Mouse (Mus musculus) 416B (cell line): ENCODE data around the gene Gramd1c.
A peak's percentile ranks its signal among the peaks of the same experiment; 100 is the strongest.

ENCODE experiments used
- DNase-seq: peaks from one replicate; pipeline ENCODE4 v3.0.0; 2011; ENCODE audit warnings: low read depth

Gramd1c gene

GRCm38 (mm10) chr16:44063025-44063894 is at the start of gene Gramd1c:
Gramd1c (minus strand) TSS chr16:44063345.
- no peak for DNase-seq

DNA sequence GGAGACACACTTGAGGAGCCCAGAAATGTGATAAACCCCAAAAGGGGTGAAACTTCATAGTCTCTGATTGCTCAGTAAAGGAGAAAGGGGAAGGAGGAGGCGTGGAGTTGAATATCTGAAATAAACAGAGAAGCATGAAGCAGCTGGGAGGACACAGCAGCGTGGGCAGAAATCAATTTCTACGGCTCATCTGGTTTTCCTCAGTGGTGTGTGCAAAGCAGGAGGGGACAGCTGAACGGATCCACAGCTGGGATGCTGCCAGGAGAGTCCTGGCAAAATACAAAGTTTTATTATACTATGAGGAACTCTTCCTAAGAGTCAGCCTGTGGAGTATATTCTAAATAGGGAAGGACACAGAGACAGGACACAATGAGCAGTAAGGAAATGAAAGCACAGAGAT is 45.9 kb upstream of the Gramd1c start:
- no peak for DNase-seq

GRCm38 (mm10) chr16:44105211-44105610 is 42.1 kb upstream of the Gramd1c start:
- no peak for DNase-seq

DNA sequence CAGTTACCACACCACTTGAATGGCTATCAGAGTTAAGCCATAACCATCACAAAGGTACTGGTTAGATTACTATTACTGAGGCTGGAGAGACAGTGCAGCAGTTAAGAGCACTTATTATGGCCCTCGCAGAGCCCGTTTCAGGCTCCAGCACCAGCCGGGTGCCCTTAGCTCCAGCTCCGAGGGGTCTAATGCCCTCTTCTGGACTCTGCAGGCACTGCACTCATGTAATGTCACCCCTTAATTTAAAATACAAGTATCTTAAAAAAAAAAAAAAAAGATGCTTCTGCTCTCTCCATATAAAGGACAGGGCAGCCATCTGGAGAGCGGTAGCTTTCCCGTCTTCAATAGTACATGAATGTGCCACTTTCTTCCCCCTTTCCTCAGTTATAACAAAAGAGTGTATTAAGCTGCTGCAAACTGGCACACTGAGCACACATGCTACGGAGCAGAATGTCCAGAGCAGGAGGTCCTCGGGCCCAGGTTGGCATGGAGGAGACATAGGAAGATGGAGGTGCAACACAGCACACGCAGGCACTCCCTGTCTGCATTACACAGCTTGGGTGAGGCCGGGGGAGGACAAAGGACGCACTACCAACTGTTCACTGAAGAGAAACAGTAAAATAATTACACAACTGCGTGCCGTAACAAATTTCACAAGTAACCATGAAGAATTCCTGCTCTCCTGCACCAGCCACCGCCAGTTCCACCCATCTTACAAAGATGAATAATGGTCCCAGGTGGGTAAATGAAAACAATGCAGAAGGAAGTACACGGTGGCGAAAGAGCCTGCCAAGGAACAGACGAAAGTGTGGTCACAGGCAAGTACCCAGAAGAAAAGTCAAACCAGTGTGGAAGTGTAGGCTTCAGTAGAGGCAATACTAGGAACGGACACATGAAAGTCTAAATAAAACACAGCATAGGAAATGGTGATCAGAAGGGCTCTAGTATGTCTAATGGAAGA is 40.9 kb upstream of the Gramd1c start:
- peak; percentile 28 for DNase-seq

DNA sequence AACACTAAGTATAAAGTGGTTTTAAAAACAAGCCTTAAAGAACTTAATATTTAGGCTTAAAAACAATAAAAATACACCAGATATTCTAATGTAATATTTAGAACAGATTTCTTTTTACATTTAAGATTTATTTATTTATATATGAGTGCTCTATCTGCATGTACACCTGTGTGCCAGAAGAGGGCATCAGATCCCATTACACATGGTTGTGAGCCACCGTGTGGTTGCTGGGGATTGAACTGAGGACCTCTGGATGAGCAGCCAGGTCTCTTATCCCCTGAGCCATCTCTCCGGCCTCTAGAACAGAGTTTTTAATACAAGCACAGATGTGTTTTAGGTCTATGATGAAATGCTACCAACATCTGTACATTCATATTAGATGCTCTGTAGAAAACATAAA is 39.8 kb upstream of the Gramd1c start:
- DNase-seq = no peak

- no peak for DNase-seq
Observed at GRCm38 (mm10) chr16:44101181-44101710, 38.1 kb upstream of the Gramd1c start.

GRCm38 (mm10) chr16:44099377-44099776 is 36.2 kb upstream of the Gramd1c start:
- DNase-seq = no peak

DNA sequence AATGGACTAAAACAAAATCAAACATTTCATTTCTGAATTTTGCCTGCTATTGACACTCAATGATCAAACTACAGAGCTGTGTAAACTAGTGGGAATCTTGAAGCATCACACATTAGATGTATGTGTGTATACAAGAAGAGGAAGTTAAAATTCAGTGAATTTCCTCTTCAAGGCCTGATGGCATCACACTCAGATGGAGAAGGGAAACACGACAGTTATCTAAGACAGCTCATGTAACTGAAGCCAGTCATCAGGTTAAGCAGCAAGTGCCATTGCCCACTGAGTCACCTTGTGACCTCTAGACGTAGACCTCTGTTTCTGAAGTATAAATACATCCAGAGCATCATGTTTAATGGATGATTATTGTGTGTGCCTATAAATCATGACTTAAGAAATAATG is 24.5 kb upstream of the Gramd1c start:
- DNase-seq = peak; percentile 70

GRCm38 (mm10) chr16:44061341-44061740 is 1.8 kb downstream of the Gramd1c start:
- DNase-seq = no peak

DNA sequence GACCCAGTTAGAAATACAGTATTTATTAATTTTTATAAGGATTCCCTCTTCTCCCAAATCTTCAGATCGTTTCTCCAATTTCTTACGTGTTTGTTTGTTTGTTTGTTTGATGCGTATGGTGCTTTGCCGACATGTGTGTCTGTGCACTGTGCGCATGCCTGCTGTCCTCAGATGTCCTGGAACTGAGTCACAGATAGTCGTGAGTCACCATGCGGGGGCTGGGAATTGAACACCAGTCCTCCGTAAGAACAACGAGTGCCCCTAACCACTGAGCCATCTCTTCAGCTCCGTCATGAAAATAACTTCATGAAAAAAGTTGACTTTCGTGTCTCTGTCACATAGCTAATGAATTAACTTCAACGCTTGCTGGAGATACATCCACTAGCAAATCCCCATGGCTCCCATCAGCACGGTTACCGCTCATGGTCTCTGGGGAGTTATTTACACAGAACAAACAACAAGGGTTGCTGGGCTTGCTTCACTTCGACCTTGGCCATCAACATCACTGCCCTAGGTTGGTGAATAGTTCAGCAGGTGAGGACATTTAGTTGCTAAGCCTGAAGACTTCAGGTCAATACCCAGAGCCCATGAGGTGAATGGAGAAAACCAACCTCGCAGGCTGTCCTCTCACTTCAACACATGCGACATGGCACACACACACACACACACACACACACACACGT is 2.4 kb downstream of the Gramd1c start:
- no peak for DNase-seq

GRCm38 (mm10) chr16:44058745-44059144 is 4.4 kb downstream of the Gramd1c start:
- peak; percentile 77 for DNase-seq

- DNase-seq = peak; percentile 11
Observed at GRCm38 (mm10) chr16:44055766-44056165, 7.4 kb downstream of the Gramd1c start.

DNA sequence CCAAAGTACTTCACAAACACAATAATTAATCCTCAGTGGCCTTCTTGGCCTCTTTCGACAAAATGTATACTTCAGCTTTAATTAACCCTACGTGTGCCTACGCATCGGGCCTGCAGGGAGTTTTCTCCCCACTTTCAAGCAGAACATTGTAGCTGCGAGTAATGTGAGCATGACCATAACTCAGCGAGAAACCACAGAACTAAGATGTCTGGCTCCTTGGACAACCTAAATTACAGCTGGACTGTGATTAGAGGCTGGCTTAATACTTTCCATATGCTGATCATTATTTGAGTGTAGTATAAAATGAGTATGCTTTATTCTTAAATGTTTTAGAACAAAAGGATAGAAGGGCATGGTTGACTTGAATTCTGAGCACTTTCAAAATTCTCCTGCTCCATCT is 9.9 kb downstream of the Gramd1c start:
- no peak for DNase-seq

DNA sequence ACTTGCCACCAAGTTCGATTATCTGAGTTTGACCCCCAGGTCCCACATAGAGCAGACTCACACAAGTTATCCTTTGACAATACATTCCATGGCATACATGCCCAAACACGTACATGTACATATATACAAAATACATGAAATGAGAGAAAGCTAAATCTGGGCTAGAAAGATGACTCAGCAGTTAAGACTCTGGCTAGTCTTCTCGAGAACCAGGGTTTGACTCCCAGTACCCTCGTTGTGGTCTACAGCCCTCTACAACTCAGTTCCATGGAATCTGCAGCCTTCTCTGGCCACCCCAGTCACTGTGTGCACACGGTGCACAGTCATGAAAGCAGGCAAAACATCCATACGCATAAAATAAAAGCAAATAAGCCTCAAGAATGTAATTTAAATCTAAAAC is 10.8 kb downstream of the Gramd1c start:
- DNase-seq = no peak

- DNase-seq = peak; percentile 48
Observed at GRCm38 (mm10) chr16:44050139-44050538, 13.0 kb downstream of the Gramd1c start.

- peak; percentile 39 for DNase-seq
Observed at GRCm38 (mm10) chr16:44039112-44039511, 24.0 kb downstream of the Gramd1c start.

- DNase-seq = no peak
Observed at GRCm38 (mm10) chr16:44035221-44035620, 27.9 kb downstream of the Gramd1c start.

- no peak for DNase-seq
Observed at GRCm38 (mm10) chr16:44033365-44033764, 29.8 kb downstream of the Gramd1c start.

DNA sequence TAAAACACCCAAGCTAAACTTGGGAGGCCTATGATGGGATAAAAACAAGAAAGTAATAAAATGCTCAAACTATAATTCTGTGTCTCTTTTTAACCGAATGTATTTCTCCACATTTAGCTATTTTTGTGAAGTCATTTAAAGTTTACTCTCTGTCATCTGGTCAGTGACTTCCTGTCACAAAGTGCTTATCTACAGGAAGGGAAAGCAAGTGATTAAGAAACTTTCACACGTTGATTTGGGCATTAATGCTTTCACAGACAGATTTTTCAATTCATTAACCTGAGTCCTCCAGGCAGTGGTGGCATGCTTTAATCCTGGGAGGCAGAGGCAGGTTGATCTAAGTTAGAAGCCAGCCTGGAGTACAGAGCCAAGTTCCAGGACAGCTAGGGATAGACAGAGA is 33.9 kb downstream of the Gramd1c start:
- peak; percentile 82 for DNase-seq

DNA sequence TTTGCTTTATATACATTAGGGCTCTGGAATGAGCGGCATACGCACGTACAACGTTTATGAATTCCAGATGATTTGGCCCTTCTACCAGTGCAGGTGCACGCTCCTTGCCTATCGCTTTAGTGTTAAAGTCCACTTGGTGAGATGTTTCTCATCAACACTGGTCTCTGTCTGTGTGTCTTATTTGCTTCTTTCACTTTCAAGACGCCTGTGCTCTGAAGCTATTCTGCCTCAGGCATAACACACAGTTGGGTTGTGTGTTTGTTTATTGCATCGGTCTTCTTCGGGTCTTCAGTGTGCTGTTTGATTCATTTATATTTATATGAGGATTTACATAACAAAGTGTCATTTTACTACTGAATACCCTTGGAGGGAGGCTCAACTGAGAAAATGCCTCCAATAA is 36.3 kb downstream of the Gramd1c start:
- no peak for DNase-seq

GRCm38 (mm10) chr16:44026210-44026609 is 36.9 kb downstream of the Gramd1c start:
- DNase-seq = no peak

- DNase-seq = no peak
Observed at GRCm38 (mm10) chr16:44018986-44019548, 44.1 kb downstream of the Gramd1c start.
